Mouse (Mus musculus) liver, embryonic 16.5 days (tissue): ENCODE data around the gene Dnajb8. TPM values are rescaled to one million over a fixed set of nuclear protein-coding genes. Genes with fewer than 3 reads are reported as not detected.
A peak's percentile ranks its signal among the peaks of the same experiment; 100 is the strongest.

Experiments used
- ATAC-seq: fragments of 200-750 bp; cut with Nextera tagmentation; 2 replicates; pipeline ENCODE4 v1.8.0; 2017; ENCODE audit warnings: low read depth, mild to moderate bottlenecking, moderate number of reproducible peaks, moderate library complexity
- H3K27ac ChIP-seq: fragments of 300-500 bp; sonication (generic); 2 replicates; pipeline ENCODE4 v1.5.1; 2014; ENCODE audit warnings: mild to moderate bottlenecking, low read length
- H3K27me3 ChIP-seq: fragments of 300-500 bp; sonication (generic); 2 replicates; pipeline ENCODE4 v1.6.1; 2014; ENCODE audit warnings: low read depth, low read length, mixed read lengths; ENCODE audit not compliant: control insufficient read depth, insufficient read depth
- H3K36me3 ChIP-seq: fragments of 300-500 bp; sonication (generic); 2 replicates; pipeline ENCODE4 v1.6.1; 2014; ENCODE audit warnings: mild to moderate bottlenecking; ENCODE audit not compliant: control insufficient read depth, insufficient read depth
- H3K4me1 ChIP-seq: fragments of 300-500 bp; sonication (generic); 2 replicates; pipeline ENCODE4 v1.6.1; 2014; ENCODE audit warnings: low read depth, low read length, mixed read lengths; ENCODE audit not compliant: control insufficient read depth
- H3K4me2 ChIP-seq: fragments of 300-500 bp; sonication (generic); 2 replicates; pipeline ENCODE4 v1.6.1; 2014; ENCODE audit warnings: low read depth, low read length, mixed read lengths
- H3K4me3 ChIP-seq: fragments of 300-500 bp; sonication (generic); 2 replicates; pipeline ENCODE4 v1.5.1; 2014; ENCODE audit warnings: low read depth, mild to moderate bottlenecking, low read length
- H3K9ac ChIP-seq: fragments of 300-500 bp; sonication (generic); 2 replicates; pipeline ENCODE4 v1.6.1; 2014; ENCODE audit warnings: low read depth, low read length
- H3K9me3 ChIP-seq: fragments of 300-500 bp; sonication (generic); replicated peaks from 2 replicates; pipeline ENCODE4 v1.6.1; 2016; ENCODE audit warnings: low read length; ENCODE audit not compliant: control insufficient read depth
- WGBS: fragments of 180-500 bp; shearing (Covaris S2); extraction: QIAGEN DNeasy Blood & Tissue Kit; methylation state at CpG from one replicate; pipeline ENCODE4 v1.1.7; 2014; ENCODE audit not compliant: insufficient replicate concordance; 5-methylcytosine and 5-hydroxymethylcytosine counted together
- polyA plus RNA-seq: library from polyadenylated mRNA; unstranded; fragments of >200 nt; fragmentation: Nextera tagmentation; extraction: Ambion mirVana; gene quantifications from 2 replicates; pipeline ENCODE4 v1.2.1, GENCODE M21; 2015

Gene Dnajb8
- polyA plus RNA-seq, 1 experiment from 2014 or later: not detected

- ATAC-seq: no peak
- 60% methylated on average over 6 of the region's 6 CpGs for WGBS
Observed at GRCm38 (mm10) chr6:88290129-88290766, 68.2 kb downstream of the Dnajb8 start.

GRCm38 (mm10) chr6:88292274-88292909 is 70.3 kb downstream of the Dnajb8 start:
- WGBS: 48% methylated on average over 4 of the region's 4 CpGs
- H3K36me3 ChIP-seq: no peaks in the 10 kb centered on the region
- H3K9ac ChIP-seq: no peak overlapping the region
- ATAC-seq: peak; percentile 68
- no peak overlapping the region for H3K4me3 ChIP-seq
- no peak overlapping the region for H3K4me2 ChIP-seq
- no peaks in the 10 kb centered on the region for H3K9me3 ChIP-seq
- no peaks in the 10 kb centered on the region for H3K27me3 ChIP-seq
- no peak overlapping the region for H3K27ac ChIP-seq
- peaks cover 11% of the 10 kb centered on the region for H3K4me1 ChIP-seq

More at GRCm38 (mm10) chr6:88290129-88290766, 68.2 kb downstream of the Dnajb8 start:
- no peaks in the 10 kb centered on the region for H3K27me3 ChIP-seq
- no peaks in the 10 kb centered on the region for H3K9me3 ChIP-seq
- peaks cover 11% of the 10 kb centered on the region for H3K4me1 ChIP-seq
- no peak overlapping the region for H3K4me3 ChIP-seq
- H3K36me3 ChIP-seq: no peaks in the 10 kb centered on the region
- no peak overlapping the region for H3K4me2 ChIP-seq
- H3K27ac ChIP-seq: no peak overlapping the region
- no peak overlapping the region for H3K9ac ChIP-seq

GRCm38 (mm10) chr6:88299491-88299890 is 77.4 kb downstream of the Dnajb8 start:
- peak; percentile 50 for ATAC-seq
- H3K27ac ChIP-seq: no peak overlapping the region
- H3K4me2 ChIP-seq: no peak overlapping the region
- no peaks in the 10 kb centered on the region for H3K9me3 ChIP-seq
- H3K9ac ChIP-seq: no peak overlapping the region
- no peaks in the 10 kb centered on the region for H3K27me3 ChIP-seq
- no peak overlapping the region for H3K4me3 ChIP-seq
- no peaks in the 10 kb centered on the region for H3K36me3 ChIP-seq
- 53% methylated on average over 2 of the region's 2 CpGs for WGBS
- H3K4me1 ChIP-seq: peaks cover 2% of the 10 kb centered on the region; the same call in 1 of the 2 replicates

GRCm38 (mm10) chr6:88301234-88301633 is 79.2 kb downstream of the Dnajb8 start:
- WGBS: 61% methylated on average over 7 of the region's 7 CpGs
- ATAC-seq: no peak
- H3K27ac ChIP-seq: no peak overlapping the region
- peaks cover 2% of the 10 kb centered on the region; the same call in 1 of the 2 replicates for H3K4me1 ChIP-seq
- H3K4me3 ChIP-seq: no peak overlapping the region
- no peaks in the 10 kb centered on the region for H3K27me3 ChIP-seq
- H3K9me3 ChIP-seq: no peaks in the 10 kb centered on the region
- no peak overlapping the region for H3K9ac ChIP-seq
- no peaks in the 10 kb centered on the region for H3K36me3 ChIP-seq
- no peak overlapping the region for H3K4me2 ChIP-seq

Other genes starting within 250 kb of the Dnajb8 start
- 0.55 and 0.79 TPM in 2 replicates for gene H1fx, start 240.6 kb upstream of the Dnajb8 start, polyA plus RNA-seq
- 112 and 113 TPM in 2 replicates for gene Rab7, start 177.0 kb upstream of the Dnajb8 start, polyA plus RNA-seq
- gene Rpn1, start 137.8 kb upstream of the Dnajb8 start, polyA plus RNA-seq: 173 and 183 TPM in 2 replicates
- gene Gata2, start 28.4 kb upstream of the Dnajb8 start, polyA plus RNA-seq: 3.0 and 3.7 TPM in 2 replicates
- 15.3 and 15.6 TPM in 2 replicates for gene Eefsec, start 224.3 kb downstream of the Dnajb8 start, polyA plus RNA-seq
- gene Ruvbl1, start 243.1 kb downstream of the Dnajb8 start, polyA plus RNA-seq: 58.1 and 62.3 TPM in 2 replicates